8 mouse cellular contexts compared by ENCODE assay signal in genomic region chr5:114378936-114379335, GRCm38 (mm10). TPM values are rescaled to one million over a fixed set of nuclear protein-coding genes. Genes with fewer than 3 reads are reported as not detected.
DNase-seq lines count a peak whose midpoint lies in the region; ATAC-seq lines count a peak whose summit lies in the region.

No protein-coding gene starts in this region.

- ATAC-seq in embryonic facial prominence, embryonic 13.5 days (ENCODE audit: insufficient number of reproducible peaks, insufficient read depth, low FRiP score, low TSS enrichment, low read depth): no peak
- no peak for ATAC-seq in midbrain, embryonic 16.5 days

- DNase-seq in heart, embryonic 10.5 days (ENCODE audit: low spot score): no peak
- DNase-seq in heart, adult 11 months: no peak
- DNase-seq in limb, embryonic 10.5 days (ENCODE audit: low spot score): no peak
- DNase-seq in layer of hippocampus, adult 9-11 months: no peak
- no peak for DNase-seq in urinary bladder, postnatal 14 days (ENCODE audit: low spot score)
- DNase-seq in cerebellum, postnatal 4 days (ENCODE audit: low spot score in 2 of 2): no peak

- H3K4me2 ChIP-seq in embryonic facial prominence, embryonic 13.5 days: peak overlapping the region; percentile 90
- peak overlapping the region; percentile 79 for H3K4me2 ChIP-seq in midbrain, embryonic 16.5 days (ENCODE audit: low read length)

- 42% methylated on average over 6 of the region's 6 CpGs for WGBS in heart, embryonic 10.5 days
- 20% methylated on average over 6 of the region's 6 CpGs for WGBS in embryonic facial prominence, embryonic 13.5 days
- 65% methylated on average over 6 of the region's 6 CpGs for WGBS in limb, embryonic 10.5 days
- WGBS in midbrain, embryonic 16.5 days: 30% methylated on average over 6 of the region's 6 CpGs

- H3K9me3 ChIP-seq in heart, embryonic 10.5 days: no peaks in the 10 kb centered on the region
- no peaks in the 10 kb centered on the region for H3K9me3 ChIP-seq in embryonic facial prominence, embryonic 13.5 days
- no peaks in the 10 kb centered on the region for H3K9me3 ChIP-seq in limb, embryonic 10.5 days (replicated peaks)
- no peaks in the 10 kb centered on the region for H3K9me3 ChIP-seq in midbrain, embryonic 16.5 days (replicated peaks; ENCODE audit: control insufficient read depth, low read length, poor library complexity, severe bottlenecking)

- H3K4me1 ChIP-seq in heart, embryonic 10.5 days: peaks cover 67% of the 10 kb centered on the region
- peaks cover 69% of the 10 kb centered on the region for H3K4me1 ChIP-seq in embryonic facial prominence, embryonic 13.5 days
- H3K4me1 ChIP-seq in limb, embryonic 10.5 days: peaks cover 43% of the 10 kb centered on the region
- H3K4me1 ChIP-seq in midbrain, embryonic 16.5 days (ENCODE audit: control insufficient read depth, insufficient read depth, low read length): peaks cover 39% of the 10 kb centered on the region

- peak overlapping the region; percentile 98 for H3K27ac ChIP-seq in heart, embryonic 10.5 days
- H3K27ac ChIP-seq in embryonic facial prominence, embryonic 13.5 days: peak overlapping the region; percentile 66
- H3K27ac ChIP-seq in limb, embryonic 10.5 days: peak overlapping the region; percentile 97; the same call in 1 of the 2 replicates
- no peak overlapping the region for H3K27ac ChIP-seq in midbrain, embryonic 16.5 days (ENCODE audit: low read length)

- peaks cover 37% of the 10 kb centered on the region for H3K36me3 ChIP-seq in heart, embryonic 10.5 days
- peaks cover 17% of the 10 kb centered on the region for H3K36me3 ChIP-seq in embryonic facial prominence, embryonic 13.5 days
- H3K36me3 ChIP-seq in limb, embryonic 10.5 days: peaks cover 46% of the 10 kb centered on the region
- H3K36me3 ChIP-seq in midbrain, embryonic 16.5 days (ENCODE audit: control insufficient read depth, insufficient read depth, low read length): peaks cover 2% of the 10 kb centered on the region; the same call in 1 of the 2 replicates

- peak overlapping the region; percentile 92 for H3K4me3 ChIP-seq in heart, embryonic 10.5 days
- H3K4me3 ChIP-seq in embryonic facial prominence, embryonic 13.5 days: peak overlapping the region; percentile 90
- peak overlapping the region; percentile 98 for H3K4me3 ChIP-seq in limb, embryonic 10.5 days
- H3K4me3 ChIP-seq in midbrain, embryonic 16.5 days (ENCODE audit: low read depth, low read length): peak overlapping the region; percentile 87

- H3K27me3 ChIP-seq in heart, embryonic 10.5 days (ENCODE audit: insufficient read depth, poor library complexity, severe bottlenecking): no peaks in the 10 kb centered on the region
- H3K27me3 ChIP-seq in embryonic facial prominence, embryonic 13.5 days: no peaks in the 10 kb centered on the region
- H3K27me3 ChIP-seq in limb, embryonic 10.5 days (ENCODE audit: low read depth, poor library complexity, severe bottlenecking): no peaks in the 10 kb centered on the region
- H3K27me3 ChIP-seq in midbrain, embryonic 16.5 days (ENCODE audit: control insufficient read depth, insufficient read depth, low read depth, low read length): no peaks in the 10 kb centered on the region

- peak overlapping the region; percentile 95 for H3K9ac ChIP-seq in embryonic facial prominence, embryonic 13.5 days
- H3K9ac ChIP-seq in midbrain, embryonic 16.5 days (ENCODE audit: low read depth, low read length): peak overlapping the region; percentile 94

RNA-seq across cellular contexts. Expression of gene Kctd10, which starts 1.4 kb away (rescaled TPM):
- polyA plus RNA-seq in heart, embryonic 10.5 days (2016; fragmentation: Nextera tagmentation; extraction: Ambion mirVana): 105 and 113 TPM in 2 replicates
- 108 and 110 TPM in 2 replicates for polyA plus RNA-seq in embryonic facial prominence, embryonic 13.5 days (2015; fragmentation: Nextera tagmentation; extraction: Ambion mirVana)
- 99.9 and 103 TPM in 2 replicates for polyA plus RNA-seq in limb, embryonic 10.5 days (2016; fragmentation: Nextera tagmentation; extraction: Ambion mirVana)
- polyA plus RNA-seq in midbrain, embryonic 16.5 days (2015; fragmentation: Nextera tagmentation; extraction: Ambion mirVana): 70.3 and 82.3 TPM in 2 replicates

RNA-seq across cellular contexts. Expression of gene Ube3b, which starts 1.5 kb away (rescaled TPM):
- polyA plus RNA-seq in heart, embryonic 10.5 days (2016; fragmentation: Nextera tagmentation; extraction: Ambion mirVana): 47.9 and 59.0 TPM in 2 replicates
- 41.4 and 43.4 TPM in 2 replicates for polyA plus RNA-seq in embryonic facial prominence, embryonic 13.5 days (2015; fragmentation: Nextera tagmentation; extraction: Ambion mirVana)
- 54.5 and 59.5 TPM in 2 replicates for polyA plus RNA-seq in limb, embryonic 10.5 days (2016; fragmentation: Nextera tagmentation; extraction: Ambion mirVana)
- 35.6 and 39.0 TPM in 2 replicates for polyA plus RNA-seq in midbrain, embryonic 16.5 days (2015; fragmentation: Nextera tagmentation; extraction: Ambion mirVana)
